Mouse (Mus musculus) stomach, embryonic 15.5 days (tissue): Measurements from ENCODE around the gene Rps11. TPM values are rescaled to one million over a fixed set of nuclear protein-coding genes. Genes with fewer than 3 reads are reported as not detected.
A peak's percentile ranks its signal among the peaks of the same experiment; 100 is the strongest.
"Not testable (repeated sequence)": the region's sequence is repeated elsewhere in the genome, so short reads cannot be mapped to it uniquely, and the experiment has no call there.

Source experiments
- ATAC-seq: fragments of 200-750 bp; cut with Nextera tagmentation; 2 replicates; pipeline ENCODE4 v1.8.0; 2017; ENCODE audit warnings: low read depth, moderate number of reproducible peaks, moderate TSS enrichment; ENCODE audit not compliant: insufficient read depth, low FRiP score
- H3K27ac ChIP-seq: fragments of 300-500 bp; sonication (generic); 2 replicates; pipeline ENCODE4 v1.5.1; 2015; ENCODE audit warnings: mild to moderate bottlenecking, inconsistent platforms
- H3K27me3 ChIP-seq: fragments of 300-500 bp; sonication (generic); replicated peaks from 2 replicates; pipeline ENCODE4 v1.6.1; 2015; ENCODE audit warnings: inconsistent platforms
- H3K36me3 ChIP-seq: fragments of 300-500 bp; sonication (generic); 2 replicates; pipeline ENCODE4 v1.6.1; 2015; ENCODE audit warnings: inconsistent platforms
- H3K4me1 ChIP-seq: fragments of 300-500 bp; sonication (generic); 2 replicates; pipeline ENCODE4 v1.6.1; 2015; ENCODE audit warnings: inconsistent platforms
- H3K4me2 ChIP-seq: fragments of 300-500 bp; sonication (generic); 2 replicates; pipeline ENCODE4 v1.6.1; 2015; ENCODE audit warnings: mild to moderate bottlenecking, inconsistent platforms
- H3K4me3 ChIP-seq: fragments of 300-500 bp; sonication (generic); replicated peaks from 2 replicates; pipeline ENCODE4 v1.5.1; 2015; ENCODE audit warnings: inconsistent platforms
- H3K9ac ChIP-seq: fragments of 300-500 bp; sonication (generic); 2 replicates; pipeline ENCODE4 v1.6.1; 2015; ENCODE audit warnings: inconsistent platforms
- H3K9me3 ChIP-seq: fragments of 300-500 bp; sonication (generic); 2 replicates; pipeline ENCODE4 v1.6.1; 2016; ENCODE audit warnings: inconsistent platforms
- WGBS: fragments of 180-500 bp; shearing (Covaris S2); methylation state at CpG from one replicate; pipeline ENCODE4 v1.1.7; 2015; 5-methylcytosine and 5-hydroxymethylcytosine counted together
- polyA plus RNA-seq: library from polyadenylated mRNA; unstranded; fragments of >200 nt; fragmentation: Nextera tagmentation; extraction: Ambion mirVana; gene quantifications from 2 replicates; pipeline ENCODE4 v1.2.1, GENCODE M21; 2015

The Rps11 gene
- polyA plus RNA-seq, 1 experiment from 2014 or later = 1,420 TPM

DNA sequence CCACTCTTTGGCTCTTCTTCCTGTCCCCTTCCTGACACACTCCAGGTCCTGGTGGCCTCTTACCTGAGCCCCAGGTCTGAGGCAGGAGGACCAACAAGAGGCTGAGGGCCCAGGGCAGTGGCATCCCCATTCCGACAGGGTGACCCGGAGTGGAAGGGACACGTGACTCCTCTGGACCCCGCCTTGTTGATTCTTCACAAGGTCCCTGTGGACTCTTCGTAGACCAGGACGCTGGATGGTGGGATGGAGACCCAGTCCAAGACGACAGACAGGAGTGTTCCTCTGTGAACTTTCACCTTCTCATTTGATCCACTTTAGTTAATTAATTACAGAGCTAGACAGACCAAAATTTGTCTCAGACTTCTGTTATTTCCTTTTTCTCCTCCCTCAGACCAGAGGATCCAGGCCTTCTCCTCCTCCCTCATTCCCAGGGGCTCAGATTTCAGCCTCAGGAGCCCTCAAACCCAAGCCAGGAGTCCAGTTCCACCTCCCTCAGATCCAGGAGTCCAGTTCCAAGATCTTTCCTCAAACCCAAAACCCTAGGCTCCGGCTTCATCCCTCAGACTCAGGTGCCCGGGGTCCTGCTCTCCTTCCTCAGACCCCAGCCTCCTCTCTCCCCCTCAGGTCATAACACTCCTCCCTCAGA, 21.2 kb downstream of the Rps11 start:
- Histone ChIP-seq H3K27me3 (no peaks in the 10 kb centered on the region), H3K9me3 (no peaks in the 10 kb centered on the region), H3K4me2 (peak overlapping the region; percentile 59), H3K4me1 (peaks cover 22% of the 10 kb centered on the region), H3K4me3 (peak overlapping the region; percentile 44), H3K27ac (peak overlapping the region; percentile 93), H3K9ac (peak overlapping the region; percentile 9; the same call in 1 of the 2 replicates), H3K36me3 (no peaks in the 10 kb centered on the region)
- 48% methylated on average over 9 of the region's 9 CpGs for WGBS
- 0 out of 2 replicates have a peak, but pooled peaks have one; percentile 2 for ATAC-seq

DNA sequence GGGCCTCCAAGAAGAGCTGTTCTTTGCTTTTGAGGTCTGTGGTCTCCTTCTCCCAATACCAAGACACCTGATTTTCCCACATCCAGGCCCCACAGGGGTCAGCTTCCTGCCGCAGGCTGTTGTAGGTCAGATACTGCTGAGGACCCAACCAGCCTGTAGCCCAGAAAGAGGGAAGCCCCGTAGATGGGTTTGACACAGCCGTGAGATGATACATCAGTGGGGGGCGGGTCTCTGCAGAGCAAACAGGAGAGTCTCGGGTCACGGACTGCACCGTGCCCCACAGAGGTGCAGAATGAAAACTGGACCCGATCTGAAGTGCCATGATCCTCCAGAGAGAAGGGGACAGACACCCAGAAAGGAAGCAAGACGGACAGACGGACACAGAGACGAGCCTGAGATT, 21.8 kb downstream of the Rps11 start:
- Histone ChIP-seq H3K27me3 (no peaks in the 10 kb centered on the region), H3K36me3 (no peaks in the 10 kb centered on the region), H3K9ac (no peak overlapping the region), H3K4me3 (peak overlapping the region; percentile 44), H3K9me3 (no peaks in the 10 kb centered on the region), H3K27ac (peak overlapping the region; percentile 93; the same call in 1 of the 2 replicates), H3K4me2 (peak overlapping the region; percentile 59), H3K4me1 (peaks cover 22% of the 10 kb centered on the region)
- WGBS = 69% methylated on average over 11 of the region's 11 CpGs
- no peak for ATAC-seq

DNA sequence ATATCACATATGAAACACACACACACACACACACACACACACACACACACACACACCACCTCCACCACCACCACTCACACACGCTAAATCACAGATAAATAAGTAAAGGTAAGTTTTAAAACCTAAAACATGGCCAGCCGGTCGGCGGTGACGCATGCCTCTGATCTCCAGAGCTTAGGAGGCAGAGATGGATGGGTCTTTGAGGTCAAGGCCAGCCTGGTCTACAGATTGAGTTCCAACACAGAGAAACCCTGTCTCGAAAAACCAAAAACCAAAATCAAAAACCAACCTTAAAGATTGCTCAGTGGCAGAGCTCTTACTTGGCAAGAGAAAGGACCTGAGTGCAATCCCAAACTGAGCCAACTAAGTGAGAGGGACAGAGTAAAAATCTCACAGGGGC, 24.2 kb downstream of the Rps11 start:
- H3K4me2 ChIP-seq = 0 out of 2 replicates have a peak overlapping the region, but pooled peaks have one; percentile 13
- H3K4me1 ChIP-seq = peaks cover 22% of the 10 kb centered on the region
- H3K36me3 ChIP-seq = no peaks in the 10 kb centered on the region
- H3K27me3 ChIP-seq = no peaks in the 10 kb centered on the region
- WGBS = 75% methylated on average over 6 of the region's 6 CpGs
- no peaks in the 10 kb centered on the region for H3K9me3 ChIP-seq
- H3K27ac ChIP-seq = no peak overlapping the region
- no peak for ATAC-seq
- no peak overlapping the region for H3K4me3 ChIP-seq
- no peak overlapping the region for H3K9ac ChIP-seq

DNA sequence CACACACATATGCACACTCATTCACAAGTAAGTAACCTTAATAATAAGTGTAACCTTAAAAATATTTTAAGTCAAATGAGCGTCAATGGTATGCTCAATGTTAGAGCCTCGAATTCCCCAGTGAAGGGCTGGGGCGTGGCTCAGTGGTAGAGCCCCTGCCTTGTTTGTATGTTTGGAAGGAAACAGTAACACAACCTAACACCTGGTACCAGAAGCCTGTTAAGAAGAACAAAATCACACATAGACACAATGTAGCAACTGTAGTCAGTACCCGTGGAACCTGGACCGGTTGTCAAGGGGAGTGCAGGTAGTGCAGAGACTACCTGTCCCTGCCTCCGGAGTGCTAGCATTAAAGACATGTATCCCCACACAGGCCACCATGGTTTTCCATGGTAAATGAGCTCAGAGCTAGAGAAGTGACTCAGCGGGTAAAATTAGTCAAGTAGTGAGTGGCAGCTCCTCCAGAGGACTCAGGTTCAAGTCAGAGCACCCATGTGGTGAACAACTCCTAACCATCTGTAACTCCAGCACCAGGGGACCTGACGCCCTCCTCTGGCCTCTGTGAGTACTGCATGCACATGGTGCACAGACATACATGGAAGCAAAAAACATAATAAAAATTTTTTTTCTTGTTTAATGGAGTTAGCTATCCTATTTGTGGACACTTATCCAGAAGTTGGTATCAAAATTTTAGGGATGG, 25.5 kb downstream of the Rps11 start:
- no peaks in the 10 kb centered on the region for H3K9me3 ChIP-seq
- H3K36me3 ChIP-seq = no peaks in the 10 kb centered on the region
- ATAC-seq = no peak
- H3K27me3 ChIP-seq = no peaks in the 10 kb centered on the region
- H3K4me2 ChIP-seq = no peak overlapping the region
- no peak overlapping the region for H3K4me3 ChIP-seq
- no peak overlapping the region for H3K9ac ChIP-seq
- peaks cover 16% of the 10 kb centered on the region for H3K4me1 ChIP-seq
- no peak overlapping the region for H3K27ac ChIP-seq
- WGBS = 87% methylated on average over 8 of the region's 8 CpGs

DNA sequence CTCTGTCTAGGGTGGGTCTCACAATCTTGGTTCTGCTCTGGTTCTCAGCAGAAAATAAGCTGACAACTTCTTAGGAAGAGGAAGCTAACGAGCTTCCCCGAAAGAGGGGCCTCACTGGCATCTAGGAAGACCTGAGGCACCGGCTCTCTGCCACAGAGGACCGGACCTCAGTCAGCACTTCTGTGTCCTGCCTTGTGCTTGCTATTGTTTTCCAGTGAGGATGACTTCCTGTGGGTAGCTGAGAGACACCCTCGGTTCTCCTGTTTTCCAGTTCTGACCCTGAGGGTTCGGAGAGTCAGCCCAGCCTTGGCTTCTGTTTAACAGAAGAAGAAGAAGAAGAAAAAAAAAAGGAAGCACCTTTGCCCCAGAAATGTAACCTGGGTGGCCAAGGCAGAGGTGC, 26.8 kb downstream of the Rps11 start:
- Histone ChIP-seq H3K27ac (peak overlapping the region; percentile 3; the same call in 1 of the 2 replicates), H3K9me3 (no peaks in the 10 kb centered on the region), H3K9ac (no peak overlapping the region), H3K4me2 (no peak overlapping the region), H3K36me3 (no peaks in the 10 kb centered on the region), H3K27me3 (no peaks in the 10 kb centered on the region), H3K4me1 (peaks cover 14% of the 10 kb centered on the region), H3K4me3 (no peak overlapping the region)
- 56% methylated on average over 6 of the region's 6 CpGs for WGBS
- ATAC-seq = no peak

DNA sequence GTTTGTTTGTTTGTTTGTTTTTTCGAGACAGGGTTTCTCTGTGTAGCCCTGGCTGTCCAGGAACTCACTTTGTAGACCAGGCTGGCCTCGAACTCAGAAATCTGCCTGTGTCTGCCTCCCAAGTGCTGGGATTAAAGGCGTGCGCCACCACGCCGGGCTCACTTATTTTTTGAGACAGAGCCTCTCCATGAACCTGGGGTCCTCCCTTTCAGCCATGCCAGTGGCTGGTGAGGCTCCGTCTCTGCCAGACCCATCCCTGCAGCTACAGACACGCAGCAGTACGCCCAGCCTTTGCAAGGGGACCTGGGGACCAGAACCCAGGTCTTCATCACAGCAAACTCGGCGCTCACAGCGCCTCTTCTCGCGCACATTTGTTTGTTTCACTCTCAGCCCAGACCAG, 28.3 kb downstream of the Rps11 start:
- not testable (repeated sequence) for H3K27ac ChIP-seq, H3K27me3 ChIP-seq, H3K36me3 ChIP-seq, H3K9ac ChIP-seq, H3K4me3 ChIP-seq, H3K4me2 ChIP-seq, H3K9me3 ChIP-seq, ATAC-seq, H3K4me1 ChIP-seq
- 94% methylated on average over 14 of the region's 14 CpGs for WGBS

DNA sequence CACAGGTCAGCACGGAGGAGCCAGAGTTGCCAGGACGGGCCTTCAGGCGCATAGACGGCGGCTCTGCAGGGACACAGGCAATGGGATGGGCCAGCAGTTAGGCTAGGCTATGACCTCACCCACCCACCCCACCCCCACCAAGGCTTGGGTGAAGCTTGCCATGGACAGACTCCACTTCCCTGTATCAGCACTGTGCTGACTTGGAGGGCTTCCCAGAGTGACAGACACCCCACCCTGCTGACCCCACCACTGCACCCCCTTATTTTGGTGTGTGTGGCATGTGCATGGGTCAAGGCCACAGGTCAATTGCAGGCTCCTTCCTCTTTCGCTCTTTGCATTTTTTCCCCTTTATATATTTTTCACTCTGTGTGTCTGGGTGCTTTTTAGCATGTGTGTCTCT, 28.9 kb downstream of the Rps11 start:
- Histone ChIP-seq H3K4me3 (no peak overlapping the region), H3K9ac (no peak overlapping the region), H3K4me2 (no peak overlapping the region), H3K27me3 (no peaks in the 10 kb centered on the region), H3K9me3 (no peaks in the 10 kb centered on the region), H3K4me1 (peaks cover 12% of the 10 kb centered on the region; the same call in 1 of the 2 replicates), H3K36me3 (no peaks in the 10 kb centered on the region), H3K27ac (no peak overlapping the region)
- WGBS = 76% methylated on average over 6 of the region's 6 CpGs
- ATAC-seq = no peak

DNA sequence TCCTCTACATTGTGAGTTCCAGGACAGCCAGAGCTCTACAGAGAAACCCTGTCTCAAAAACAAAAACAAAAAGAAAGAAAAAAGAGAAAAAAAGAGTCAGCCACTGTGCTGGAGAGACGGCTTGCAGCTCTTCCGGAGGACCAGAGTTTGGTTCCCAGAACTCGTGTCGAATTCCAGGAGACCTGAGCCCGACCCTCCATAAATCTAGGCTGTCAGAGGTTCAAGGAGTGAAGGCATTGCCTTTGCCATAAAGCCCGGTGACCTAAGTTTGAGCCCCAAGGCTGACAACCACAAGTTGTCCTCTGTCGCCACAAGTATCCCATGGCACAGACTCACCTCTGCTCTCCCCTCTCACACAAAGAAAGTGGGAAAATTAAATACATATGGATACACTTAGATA, 30.1 kb downstream of the Rps11 start:
- 28% methylated on average over 7 of the region's 7 CpGs for WGBS

DNA sequence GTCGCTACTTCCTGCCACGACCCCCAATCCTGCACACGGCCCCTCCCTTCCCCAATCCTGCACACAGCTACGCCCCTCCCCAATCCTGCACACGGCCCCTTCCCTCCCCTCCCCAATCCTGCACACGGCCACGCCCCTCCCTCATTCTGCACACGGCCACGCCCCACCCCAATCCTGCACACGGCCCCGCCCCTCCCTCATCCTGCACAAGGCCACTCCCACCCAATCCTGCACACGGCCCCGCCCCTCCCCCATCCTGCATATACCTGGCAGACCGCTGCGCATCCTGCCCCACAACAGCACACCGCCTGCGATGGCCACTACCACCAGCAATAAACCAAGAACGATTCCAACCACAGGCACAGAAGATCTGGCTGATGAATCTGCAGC, 30.7 kb downstream of the Rps11 start:
- H3K27ac ChIP-seq = peak overlapping the region; percentile 84
- 0 out of 2 replicates have a peak, but pooled peaks cover under 1% of the 10 kb centered on the region for H3K36me3 ChIP-seq
- no peaks in the 10 kb centered on the region for H3K9me3 ChIP-seq
- H3K27me3 ChIP-seq = no peaks in the 10 kb centered on the region
- 28% methylated on average over 17 of the region's 18 CpGs for WGBS
- ATAC-seq = no peak
- peaks cover 14% of the 10 kb centered on the region; the same call in 1 of the 2 replicates for H3K4me1 ChIP-seq
- no peak overlapping the region for H3K9ac ChIP-seq
- H3K4me2 ChIP-seq = peak overlapping the region; percentile 21; the same call in 1 of the 2 replicates
- no peak overlapping the region for H3K4me3 ChIP-seq

More for the DNA sequence above, 30.1 kb downstream of the Rps11 start:
- H3K4me1 ChIP-seq = peaks cover 14% of the 10 kb centered on the region; the same call in 1 of the 2 replicates
- no peaks in the 10 kb centered on the region for H3K36me3 ChIP-seq
- no peak overlapping the region for H3K4me2 ChIP-seq
- H3K4me3 ChIP-seq = no peak overlapping the region
- no peak overlapping the region for H3K9ac ChIP-seq
- H3K27me3 ChIP-seq = no peaks in the 10 kb centered on the region
- no peaks in the 10 kb centered on the region for H3K9me3 ChIP-seq
- ATAC-seq = no peak
- no peak overlapping the region for H3K27ac ChIP-seq

DNA sequence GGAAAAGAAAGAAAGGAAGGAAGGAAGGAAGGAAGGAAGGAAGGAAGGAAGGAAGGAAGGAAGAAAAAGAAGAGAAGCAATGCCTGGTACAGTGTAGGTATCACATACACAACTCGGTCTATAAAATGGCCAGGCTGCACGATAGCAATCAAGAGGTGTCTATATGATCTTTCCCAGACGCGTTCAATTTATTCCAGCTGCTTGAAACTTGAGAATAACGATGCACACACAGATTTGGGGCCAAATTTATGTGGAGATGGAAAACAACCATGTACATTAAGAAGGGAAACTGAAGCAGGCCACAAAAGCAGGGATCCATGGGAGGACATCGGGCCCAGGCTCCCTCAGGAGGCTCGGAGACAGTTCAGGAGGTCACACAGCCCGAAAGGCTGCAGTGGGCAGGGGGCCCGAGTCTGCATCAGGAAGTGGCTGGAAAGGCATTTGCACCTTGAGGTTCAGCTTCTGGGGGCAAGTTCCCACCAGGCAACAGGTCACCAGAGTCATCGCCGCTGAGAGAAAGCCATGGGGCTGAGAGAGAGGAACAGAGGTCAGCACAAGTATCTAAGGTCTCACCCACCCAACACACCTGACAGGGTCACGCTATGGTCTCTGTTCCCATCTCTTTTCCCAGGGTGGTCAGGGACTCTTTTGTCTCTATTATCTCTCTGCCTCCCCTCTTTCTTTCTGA, 31.3 kb downstream of the Rps11 start:
- WGBS = 45% methylated on average over 12 of the region's 12 CpGs
- 0 out of 2 replicates have a peak, but pooled peaks cover 6% of the 10 kb centered on the region for H3K36me3 ChIP-seq

DNA sequence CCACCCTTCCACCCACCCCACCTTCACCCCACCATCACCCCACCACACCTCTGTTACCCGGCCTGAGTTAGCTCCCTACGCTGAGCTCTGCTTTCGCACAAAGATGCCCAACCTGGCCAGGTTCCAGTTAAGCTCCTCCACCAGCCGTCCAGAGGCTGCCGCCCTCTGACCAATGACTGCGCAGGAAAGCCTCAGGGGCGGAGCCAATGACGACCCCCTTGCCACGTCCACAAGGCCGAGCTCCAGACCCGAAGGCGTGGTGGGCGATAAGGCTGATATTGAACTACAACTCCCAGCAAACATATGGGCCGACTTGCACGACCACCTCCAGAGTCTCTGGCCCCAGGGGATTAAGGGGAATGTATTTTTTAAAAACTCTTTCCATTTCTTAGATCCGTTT, 32.2 kb downstream of the Rps11 start, which contains the start of gene Rcn3:
Gene Rcn3, minus strand, starts transcription at position 174 of the 400 bp plus-strand sequence.
- Histone ChIP-seq H3K27ac (peak within 1 kb of the TSS; percentile 86), H3K36me3 (peaks cover 7% of the 10 kb centered on the region; the same call in 1 of the 2 replicates), H3K4me2 (peak within 1 kb of the TSS; percentile 63), H3K9me3 (no peaks in the 10 kb centered on the region), H3K9ac (peak within 1 kb of the TSS; percentile 46), H3K4me1 (peaks cover 14% of the 10 kb centered on the region; the same call in 1 of the 2 replicates), H3K27me3 (no peaks in the 10 kb centered on the region), H3K4me3 (peak within 1 kb of the TSS; percentile 55)
- WGBS = under 1% methylated on average over 16 of the region's 16 CpGs
- peak; percentile 90 for ATAC-seq

More for the DNA sequence above, 31.3 kb downstream of the Rps11 start:
- Histone ChIP-seq H3K9me3 (no peaks in the 10 kb centered on the region), H3K4me3 (no peak overlapping the region; the same call in 1 of the 2 replicates), H3K4me1 (peaks cover 14% of the 10 kb centered on the region; the same call in 1 of the 2 replicates), H3K4me2 (peak overlapping the region; percentile 21; the same call in 1 of the 2 replicates), H3K9ac (no peak overlapping the region), H3K27ac (peak overlapping the region; percentile 84), H3K27me3 (no peaks in the 10 kb centered on the region)
- ATAC-seq = no peak
